Mouse (Mus musculus): Measurements from ENCODE around the gene Gm44973. TPM values are rescaled to one million over a fixed set of nuclear protein-coding genes. Genes with fewer than 3 reads are reported as not detected.

Gene Gm44973
- polyA plus RNA-seq, 1 experiment from 2014 or later, result not detected

- Histone ChIP-seq H3K9ac (no peak within 1 kb of the TSS), H3K4me2 (no peak within 1 kb of the TSS), H3K4me1 (replicated peaks) (peaks cover 7% of the 10 kb centered on the region), H3K9me3 (replicated peaks) (peaks cover 48% of the 10 kb centered on the region), H3K4me3 (no peak within 1 kb of the TSS), H3K27ac (ENCODE audit: poor library complexity, severe bottlenecking) (no peak within 1 kb of the TSS), H3K27me3 (replicated peaks) (no peaks in the 10 kb centered on the region), H3K36me3 (peaks cover 77% of the 10 kb centered on the region)
- ATAC-seq (ENCODE audit: insufficient number of reproducible peaks, low FRiP score), result no peak
- WGBS, result 84% methylated on average over 3 of the region's 3 CpGs
Measured at GRCm38 (mm10) chr7:5033818-5034217, 18.5 kb downstream of the Gm44973 start, which contains the start of gene 4632433K11Rik. TSS of gene 4632433K11Rik (plus strand) at chr7:5034118.

GRCm38 (mm10) chr7:5035628-5036027 is 20.3 kb downstream of the Gm44973 start:
- Histone ChIP-seq H3K9ac (no peak overlapping the region), H3K9me3 (replicated peaks) (peaks cover 30% of the 10 kb centered on the region), H3K27ac (ENCODE audit: poor library complexity, severe bottlenecking) (no peak overlapping the region), H3K36me3 (peaks cover 59% of the 10 kb centered on the region), H3K27me3 (replicated peaks) (no peaks in the 10 kb centered on the region), H3K4me2 (no peak overlapping the region), H3K4me3 (no peak overlapping the region), H3K4me1 (replicated peaks) (peaks cover 10% of the 10 kb centered on the region)
- WGBS, result 94% methylated on average over 17 of the region's 17 CpGs
- no peak for ATAC-seq (ENCODE audit: insufficient number of reproducible peaks, low FRiP score)

- no peak for ATAC-seq (ENCODE audit: insufficient number of reproducible peaks, low FRiP score)
- no peak overlapping the region for H3K27ac ChIP-seq (ENCODE audit: poor library complexity, severe bottlenecking)
- H3K4me1 ChIP-seq (replicated peaks), result peaks cover 10% of the 10 kb centered on the region
- peaks cover 54% of the 10 kb centered on the region for H3K36me3 ChIP-seq
- no peak overlapping the region for H3K4me3 ChIP-seq
- no peaks in the 10 kb centered on the region for H3K27me3 ChIP-seq (replicated peaks)
- peaks cover 25% of the 10 kb centered on the region for H3K9me3 ChIP-seq (replicated peaks)
- H3K9ac ChIP-seq, result no peak overlapping the region
- 89% methylated on average over 9 of the region's 9 CpGs for WGBS
- no peak overlapping the region for H3K4me2 ChIP-seq
Measured at GRCm38 (mm10) chr7:5036136-5036535, 20.8 kb downstream of the Gm44973 start.

GRCm38 (mm10) chr7:5037026-5037425 is 21.7 kb downstream of the Gm44973 start:
- peaks cover 51% of the 10 kb centered on the region for H3K36me3 ChIP-seq
- H3K27ac ChIP-seq (ENCODE audit: poor library complexity, severe bottlenecking), result no peak overlapping the region
- no peaks in the 10 kb centered on the region for H3K27me3 ChIP-seq (replicated peaks)
- H3K4me3 ChIP-seq, result no peak overlapping the region
- WGBS, result 86% methylated on average over 7 of the region's 7 CpGs
- H3K4me1 ChIP-seq (replicated peaks), result peaks cover 10% of the 10 kb centered on the region
- H3K9ac ChIP-seq, result no peak overlapping the region
- ATAC-seq (ENCODE audit: insufficient number of reproducible peaks, low FRiP score), result no peak
- peaks cover 16% of the 10 kb centered on the region for H3K9me3 ChIP-seq (replicated peaks)
- H3K4me2 ChIP-seq, result no peak overlapping the region

GRCm38 (mm10) chr7:5037467-5037866 is 22.2 kb downstream of the Gm44973 start:
- Histone ChIP-seq H3K27ac (ENCODE audit: poor library complexity, severe bottlenecking) (peak overlapping the region; percentile 92; the same call in 1 of the 2 replicates), H3K4me3 (peak overlapping the region; percentile 66), H3K9ac (0 out of 2 replicates have a peak overlapping the region, but pooled peaks have one; percentile 77), H3K36me3 (peaks cover 47% of the 10 kb centered on the region), H3K9me3 (replicated peaks) (peaks cover 12% of the 10 kb centered on the region), H3K27me3 (replicated peaks) (no peaks in the 10 kb centered on the region), H3K4me2 (peak overlapping the region; percentile 65), H3K4me1 (replicated peaks) (peaks cover 10% of the 10 kb centered on the region)
- 76% methylated on average over 8 of the region's 8 CpGs for WGBS
- ATAC-seq (ENCODE audit: insufficient number of reproducible peaks, low FRiP score), result no peak

GRCm38 (mm10) chr7:5038109-5038732 is 22.9 kb downstream of the Gm44973 start, which contains the start of gene Zfp784:
TSS of gene Zfp784 (minus strand) at chr7:5038446.
- H3K27ac ChIP-seq (ENCODE audit: poor library complexity, severe bottlenecking), result peak within 1 kb of the TSS; percentile 92
- ATAC-seq (ENCODE audit: insufficient number of reproducible peaks, low FRiP score), result peak; percentile 97
- peaks cover 39% of the 10 kb centered on the region for H3K36me3 ChIP-seq
- H3K4me3 ChIP-seq, result peak within 1 kb of the TSS; percentile 66
- H3K4me1 ChIP-seq (replicated peaks), result peaks cover 10% of the 10 kb centered on the region
- under 1% methylated on average over 48 of the region's 48 CpGs for WGBS
- H3K27me3 ChIP-seq (replicated peaks), result no peaks in the 10 kb centered on the region
- peak within 1 kb of the TSS; percentile 77 for H3K9ac ChIP-seq
- H3K4me2 ChIP-seq, result peak within 1 kb of the TSS; percentile 65
- peaks cover 6% of the 10 kb centered on the region for H3K9me3 ChIP-seq (replicated peaks)

- H3K4me3 ChIP-seq, result peak overlapping the region; percentile 66
- H3K27me3 ChIP-seq (replicated peaks), result no peaks in the 10 kb centered on the region
- peaks cover 32% of the 10 kb centered on the region for H3K36me3 ChIP-seq
- peaks cover 10% of the 10 kb centered on the region for H3K4me1 ChIP-seq (replicated peaks)
- ATAC-seq (ENCODE audit: insufficient number of reproducible peaks, low FRiP score), result no peak
- H3K9ac ChIP-seq, result peak overlapping the region; percentile 77
- WGBS, result 37% methylated on average over 5 of the region's 5 CpGs
- peak overlapping the region; percentile 65 for H3K4me2 ChIP-seq
- peaks cover 6% of the 10 kb centered on the region for H3K9me3 ChIP-seq (replicated peaks)
- H3K27ac ChIP-seq (ENCODE audit: poor library complexity, severe bottlenecking), result peak overlapping the region; percentile 92; the same call in 1 of the 2 replicates
Measured at GRCm38 (mm10) chr7:5038940-5039339, 23.6 kb downstream of the Gm44973 start.

GRCm38 (mm10) chr7:5044981-5045380 is 29.7 kb downstream of the Gm44973 start:
- Histone ChIP-seq H3K4me1 (replicated peaks) (0 out of 2 replicates have a peak, but pooled peaks cover 1% of the 10 kb centered on the region), H3K4me3 (no peak overlapping the region), H3K9me3 (replicated peaks) (no peaks in the 10 kb centered on the region), H3K4me2 (no peak overlapping the region), H3K36me3 (peaks cover 6% of the 10 kb centered on the region), H3K27me3 (replicated peaks) (no peaks in the 10 kb centered on the region), H3K27ac (ENCODE audit: poor library complexity, severe bottlenecking) (no peak overlapping the region), H3K9ac (no peak overlapping the region)
- no peak for ATAC-seq (ENCODE audit: insufficient number of reproducible peaks, low FRiP score)
- 63% methylated on average over 2 of the region's 2 CpGs for WGBS

GRCm38 (mm10) chr7:5046112-5046511 is 30.8 kb downstream of the Gm44973 start:
- H3K9me3 ChIP-seq (replicated peaks), result no peaks in the 10 kb centered on the region
- H3K27ac ChIP-seq (ENCODE audit: poor library complexity, severe bottlenecking), result no peak overlapping the region
- H3K4me1 ChIP-seq (replicated peaks), result peaks cover 9% of the 10 kb centered on the region
- H3K4me3 ChIP-seq, result no peak overlapping the region
- peaks cover 6% of the 10 kb centered on the region for H3K36me3 ChIP-seq
- H3K4me2 ChIP-seq, result no peak overlapping the region
- H3K27me3 ChIP-seq (replicated peaks), result no peaks in the 10 kb centered on the region
- 61% methylated on average over 2 of the region's 2 CpGs for WGBS
- H3K9ac ChIP-seq, result no peak overlapping the region
- no peak for ATAC-seq (ENCODE audit: insufficient number of reproducible peaks, low FRiP score)

GRCm38 (mm10) chr7:5047313-5047712 is 32.0 kb downstream of the Gm44973 start:
- H3K9ac ChIP-seq, result no peak overlapping the region
- ATAC-seq (ENCODE audit: insufficient number of reproducible peaks, low FRiP score), result no peak
- H3K27me3 ChIP-seq (replicated peaks), result peaks cover 7% of the 10 kb centered on the region
- H3K27ac ChIP-seq (ENCODE audit: poor library complexity, severe bottlenecking), result no peak overlapping the region
- H3K4me2 ChIP-seq, result no peak overlapping the region
- H3K36me3 ChIP-seq, result no peaks in the 10 kb centered on the region
- 27% methylated on average over 2 of the region's 2 CpGs for WGBS
- H3K9me3 ChIP-seq (replicated peaks), result no peaks in the 10 kb centered on the region
- H3K4me3 ChIP-seq, result no peak overlapping the region
- peaks cover 15% of the 10 kb centered on the region for H3K4me1 ChIP-seq (replicated peaks)

GRCm38 (mm10) chr7:5051193-5052192 is 36.2 kb downstream of the Gm44973 start, which contains the start of gene Zfp580:
TSS of gene Zfp580 (plus strand) at chr7:5051538.
- peak; percentile 82 for ATAC-seq (ENCODE audit: insufficient number of reproducible peaks, low FRiP score)
- 2% methylated on average over 65 of the region's 65 CpGs for WGBS
- H3K9ac ChIP-seq, result peak within 1 kb of the TSS; percentile 88
- peak within 1 kb of the TSS; percentile 91 for H3K4me3 ChIP-seq
- H3K27ac ChIP-seq (ENCODE audit: poor library complexity, severe bottlenecking), result no peak within 1 kb of the TSS
- peak within 1 kb of the TSS; percentile 88 for H3K4me2 ChIP-seq
- H3K4me1 ChIP-seq (replicated peaks), result peaks cover 35% of the 10 kb centered on the region
- no peaks in the 10 kb centered on the region for H3K36me3 ChIP-seq
- peaks cover 49% of the 10 kb centered on the region for H3K27me3 ChIP-seq (replicated peaks)
- H3K9me3 ChIP-seq (replicated peaks), result no peaks in the 10 kb centered on the region
